Mouse (Mus musculus): ENCODE data around the gene Obox8. TPM values are rescaled to one million over a fixed set of nuclear protein-coding genes. Genes with fewer than 3 reads are reported as not detected.

Gene Obox8
- total RNA-seq (2023): not detected

GRCm38 (mm10) chr7:14333457-14333856 lies at the start of gene Obox8:
Gene Obox8 (minus strand): TSS chr7:14333557.

Other genes starting within 250 kb of the Obox8 start
- not detected for gene Sult2a3, start 210.5 kb downstream of the Obox8 start, total RNA-seq (2023)
- gene Sult2a6, start 78.7 kb downstream of the Obox8 start, total RNA-seq (2023): not detected
- gene Sult2a8, start 113.2 kb upstream of the Obox8 start, total RNA-seq (2023): not detected
- gene Sult2a7, start 160.7 kb upstream of the Obox8 start, total RNA-seq (2023): not detected
- gene Vmn1r90, start 229.9 kb upstream of the Obox8 start, total RNA-seq (2023): not detected

All from T-cell, adult 66 days (primary cell).